Mouse (Mus musculus) spleen, adult 18-20 months (tissue): ENCODE results near the gene Syna.

ENCODE experiments used
- DNase-seq, 2 experiments: peaks; one replicate each; pipeline ENCODE4 v3.0.0; 2022; ENCODE audit warnings: mixed read lengths in 2 of 2

Gene Syna

DNA sequence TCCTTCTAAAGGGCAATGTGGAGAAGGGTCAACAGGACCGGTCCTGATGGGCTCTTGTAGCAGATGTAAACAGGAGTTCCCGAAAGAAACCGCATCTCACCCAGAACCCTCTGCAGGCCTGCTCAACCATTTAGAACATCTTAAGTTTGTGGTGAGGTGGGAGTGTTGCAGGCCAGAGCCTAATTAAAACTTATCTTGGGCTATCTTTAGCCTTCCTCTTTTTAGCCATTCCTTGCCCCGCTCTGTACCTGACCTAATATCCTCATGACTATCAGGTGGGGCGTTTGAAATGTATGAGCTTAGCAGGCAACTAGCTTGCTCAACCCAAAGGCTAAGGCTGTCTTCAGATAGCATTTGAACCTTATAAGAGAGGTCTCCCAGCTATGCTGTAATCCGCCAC, 5.7 kb upstream of the Syna start:
- no peak for DNase-seq

DNA sequence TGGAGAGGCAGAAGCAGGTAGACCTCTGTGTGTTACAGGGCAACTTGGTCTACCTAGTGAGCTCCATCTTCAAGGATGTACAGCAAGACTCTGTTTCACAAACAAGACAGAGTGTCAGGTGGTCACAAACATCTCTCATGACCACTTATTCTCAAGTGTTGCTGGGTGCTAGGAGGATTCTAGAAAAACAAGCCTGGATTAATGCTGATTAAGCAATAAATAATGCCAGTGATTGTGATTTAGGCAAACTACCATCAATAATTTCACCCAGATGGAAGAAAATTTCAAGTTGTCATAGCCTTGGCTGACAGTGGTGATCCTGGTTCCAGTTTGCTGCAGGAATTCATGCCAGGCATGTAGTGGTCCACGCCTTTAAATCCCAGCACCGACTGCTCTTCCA, 4.3 kb upstream of the Syna start:
- no peak for DNase-seq

DNA sequence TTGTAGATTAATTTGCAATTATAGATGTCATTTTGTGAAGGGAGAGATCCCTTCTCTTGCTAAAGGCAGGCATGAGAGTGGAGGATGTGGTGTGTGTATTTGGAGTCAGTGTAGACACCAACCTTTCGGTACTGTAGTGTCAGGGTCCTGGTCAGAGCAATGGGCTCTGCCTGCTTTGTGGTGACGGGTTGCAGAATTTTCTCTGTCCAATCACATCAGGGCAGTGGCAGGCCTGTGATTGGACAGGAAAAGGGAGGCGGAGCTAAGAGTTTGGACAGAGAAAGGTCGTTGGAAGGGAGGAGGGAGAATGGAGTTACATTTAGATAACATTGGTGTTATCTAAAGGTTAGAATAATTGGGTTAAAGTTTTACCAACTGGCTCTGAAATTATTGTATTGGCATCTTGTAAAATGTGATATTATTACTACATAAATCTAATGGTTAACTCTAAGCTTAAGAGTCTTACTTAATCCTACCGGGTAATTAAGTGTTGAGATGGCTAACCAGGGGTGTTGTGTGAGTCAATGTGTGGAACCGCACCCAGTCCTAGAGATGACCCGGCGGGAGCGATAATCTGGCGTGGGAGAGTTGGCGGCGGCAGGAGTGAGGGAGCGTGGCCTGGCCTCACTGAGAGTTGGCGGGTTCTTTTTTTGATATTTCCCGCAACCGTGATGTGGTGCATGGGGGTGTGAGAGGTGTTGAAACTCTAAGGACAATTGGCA, 640 bp upstream of the Syna start:
- no peak for DNase-seq

DNA sequence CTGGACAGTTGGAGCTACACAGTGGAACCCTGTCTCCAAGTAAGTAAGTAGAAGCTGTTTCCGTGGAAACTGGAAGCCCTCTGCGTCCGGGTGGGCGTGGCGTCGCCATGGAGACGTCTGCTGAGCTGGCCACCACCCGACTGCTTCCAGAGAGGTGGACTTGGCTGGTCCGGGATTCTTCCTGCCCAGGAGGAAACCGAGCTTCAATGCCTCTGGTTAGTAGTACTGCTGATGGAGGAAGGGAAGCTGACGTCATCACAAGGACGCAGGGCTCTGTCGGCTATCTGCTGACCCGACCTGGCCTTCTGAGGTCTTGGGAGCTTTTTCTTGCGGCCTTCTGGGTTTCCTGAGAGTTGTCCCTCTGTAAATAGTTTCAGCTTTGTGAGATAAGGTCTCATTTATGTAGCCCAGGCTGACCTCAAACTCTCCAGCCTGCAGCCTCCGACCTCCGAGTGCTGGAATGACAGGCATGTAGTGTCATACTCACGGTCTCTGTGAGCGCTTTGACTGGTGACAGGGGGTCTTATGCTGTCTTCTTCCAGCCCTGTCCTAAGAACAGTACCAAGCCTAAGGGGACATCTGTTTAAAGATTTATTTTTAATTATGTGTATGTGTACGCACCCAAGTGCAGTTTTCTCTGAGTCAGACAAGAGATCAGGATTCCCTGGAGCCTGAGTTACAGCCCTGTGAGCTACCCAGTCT, 4.4 kb downstream of the Syna start:
- peak; percentile 36 to 44 for DNase-seq

DNA sequence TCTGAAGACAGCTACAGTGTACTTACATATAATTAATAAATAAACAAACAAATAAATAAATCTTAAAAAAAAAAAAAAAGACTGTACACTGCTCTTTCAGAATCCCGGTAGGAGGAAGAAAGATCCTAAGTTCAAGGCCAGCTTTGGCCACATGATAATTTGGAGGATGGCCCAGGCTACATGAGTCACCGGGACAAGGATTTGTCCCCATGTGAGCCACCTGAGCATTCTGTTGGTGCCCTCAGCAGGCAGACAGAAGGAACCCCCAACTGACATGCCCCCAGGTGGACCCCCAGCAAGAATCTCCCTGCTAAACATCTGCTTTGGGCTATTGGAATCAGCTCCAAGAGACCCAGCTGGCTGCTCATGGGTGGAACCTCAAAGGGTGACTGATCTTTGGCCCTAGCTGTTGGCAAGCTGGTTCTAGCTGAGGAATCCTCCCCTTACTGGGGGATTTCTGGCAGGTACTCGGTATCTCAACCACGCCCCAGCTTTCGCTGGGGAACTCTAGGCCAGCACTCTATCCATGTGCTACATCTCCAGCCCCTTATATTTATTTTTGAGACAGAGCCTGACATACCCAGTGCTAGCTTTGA, 5.9 kb downstream of the Syna start:
- DNase-seq: no peak

DNA sequence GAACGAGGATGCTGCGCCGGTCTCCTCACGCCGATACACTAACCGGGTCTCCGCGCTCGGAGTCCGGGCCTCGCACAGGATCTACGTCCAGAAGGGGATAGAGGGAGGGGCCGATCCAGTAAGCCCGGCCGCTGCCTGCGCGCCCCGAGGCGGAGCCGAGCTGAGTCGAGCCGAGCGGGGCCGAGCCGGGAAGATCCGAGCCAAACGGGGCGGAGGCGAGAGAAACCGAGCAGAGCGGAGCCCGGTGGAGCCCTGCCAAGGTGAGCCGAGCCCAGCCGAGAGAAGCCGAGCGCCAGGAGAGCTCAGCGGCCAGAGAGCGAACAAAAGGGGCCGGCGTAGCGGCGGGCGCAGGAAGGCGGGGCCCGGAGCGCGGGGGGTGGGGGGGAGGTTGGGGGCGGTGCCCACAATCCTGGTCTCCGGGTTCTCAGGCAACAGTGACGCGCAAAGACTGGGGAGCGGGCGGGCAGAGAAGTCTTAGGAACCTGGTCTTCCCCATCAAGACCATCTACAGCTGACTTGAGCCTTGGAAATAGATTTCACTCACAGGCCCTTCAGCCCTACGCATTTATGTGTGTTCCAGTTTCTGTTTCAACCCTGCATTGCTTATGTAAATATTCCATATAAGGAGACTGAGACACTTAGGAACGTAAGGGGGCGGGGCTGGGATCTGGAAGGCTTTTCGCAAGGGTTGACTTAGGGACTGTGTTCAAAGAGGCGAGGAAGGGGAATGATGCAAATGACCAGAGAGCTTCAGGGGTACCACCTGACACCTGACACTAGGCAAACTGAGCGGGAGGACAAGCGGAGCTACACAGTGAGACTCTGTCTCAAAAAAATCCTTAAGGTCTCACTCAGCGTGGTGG, 7.6 kb downstream of the Syna start, which contains the start of gene Clip2:
Gene Clip2, minus strand, starts transcription at position 325 of the 863 bp plus-strand sequence.
- DNase-seq: peak; percentile 81 to 85

DNA sequence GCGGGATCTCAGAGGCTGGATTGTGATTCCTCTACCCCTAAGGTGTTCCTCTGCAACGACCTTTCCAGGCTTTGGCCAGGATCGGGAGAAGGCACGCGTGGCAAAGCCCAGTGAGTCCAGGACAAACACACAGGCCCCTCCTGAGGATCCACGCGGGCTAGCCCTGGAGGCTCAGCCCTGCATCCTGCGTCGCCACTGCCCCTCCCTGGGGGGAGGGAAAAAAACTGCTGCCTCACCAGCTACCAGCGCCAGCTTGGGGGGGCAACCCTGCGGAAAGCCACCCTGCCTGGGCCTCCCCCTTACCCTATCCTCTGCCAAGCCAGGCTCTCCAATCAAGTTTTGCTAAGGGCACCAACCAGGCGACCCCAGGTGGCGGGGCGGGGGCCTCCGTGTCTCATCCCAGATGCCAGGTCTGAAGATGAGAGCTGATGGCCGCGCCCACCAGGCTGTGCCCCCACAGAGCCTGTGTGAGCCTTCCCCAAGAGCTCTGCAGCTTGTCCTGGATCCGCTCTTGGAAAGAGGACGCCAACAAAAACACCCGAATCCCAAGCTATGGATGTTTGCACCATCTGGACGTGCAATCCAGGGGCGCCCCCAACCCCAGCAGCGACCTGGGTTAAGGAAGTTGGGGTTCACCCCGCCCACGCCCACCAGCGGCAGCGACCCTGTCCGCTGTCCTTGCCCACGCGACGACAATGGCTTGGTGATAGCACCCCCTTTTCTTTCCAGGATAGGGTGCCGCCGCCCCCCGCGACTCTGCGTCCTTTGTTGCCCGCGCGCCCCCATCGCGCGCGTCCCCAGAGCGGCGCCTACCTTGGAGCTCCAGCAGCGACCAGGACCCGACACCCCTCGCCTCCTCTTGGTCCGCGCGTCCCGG, 8.5 kb downstream of the Syna start:
- DNase-seq: peak; percentile 12 to 34

DNA sequence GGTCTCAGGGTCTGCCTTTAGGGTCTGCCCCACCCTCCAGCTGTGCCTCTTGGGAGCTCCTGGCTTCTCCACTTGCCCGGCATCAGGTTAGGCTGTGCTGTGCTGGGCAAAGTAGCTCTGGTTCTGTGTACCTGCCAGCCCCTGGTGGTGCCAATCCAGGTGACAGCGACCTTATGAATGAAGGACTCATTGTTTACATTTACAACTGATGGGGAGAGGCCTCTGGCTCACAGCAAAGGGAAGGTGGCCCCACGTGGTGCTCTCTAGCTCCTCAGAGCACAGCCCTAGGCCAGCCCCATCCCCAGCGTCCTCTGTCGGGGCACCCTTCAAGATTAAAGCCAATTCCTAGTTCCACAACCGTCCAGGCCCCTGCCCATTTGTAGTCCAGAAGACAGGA, 9.1 kb downstream of the Syna start:
- DNase-seq: no peak

DNA sequence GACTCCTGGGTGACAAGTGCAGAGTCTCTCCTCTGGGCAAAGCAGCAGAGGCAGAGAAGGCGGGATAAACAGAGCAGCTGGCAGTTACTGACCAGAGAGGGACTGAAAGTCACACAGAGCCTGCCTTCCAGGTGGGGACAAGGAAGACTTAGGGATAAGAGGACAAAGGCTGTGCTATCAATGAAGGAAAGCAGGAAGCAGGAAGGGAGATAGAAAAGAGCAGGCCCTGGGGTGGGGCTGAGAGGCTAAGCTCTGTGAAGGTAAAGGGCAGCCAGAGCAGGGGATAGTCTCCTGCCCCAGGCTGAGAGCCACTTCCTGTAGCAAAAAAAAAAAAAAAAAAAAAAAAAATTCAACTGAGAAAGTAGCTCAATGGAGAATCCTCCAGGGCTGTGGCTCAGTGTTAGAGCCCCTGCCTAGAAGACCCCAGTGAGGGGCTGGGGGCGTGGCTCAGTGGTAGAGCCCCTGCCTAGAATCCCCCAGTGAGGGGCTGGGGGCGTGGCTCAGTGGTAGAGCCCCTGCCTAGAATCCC, 10.3 kb downstream of the Syna start:
- no peak for DNase-seq

DNA sequence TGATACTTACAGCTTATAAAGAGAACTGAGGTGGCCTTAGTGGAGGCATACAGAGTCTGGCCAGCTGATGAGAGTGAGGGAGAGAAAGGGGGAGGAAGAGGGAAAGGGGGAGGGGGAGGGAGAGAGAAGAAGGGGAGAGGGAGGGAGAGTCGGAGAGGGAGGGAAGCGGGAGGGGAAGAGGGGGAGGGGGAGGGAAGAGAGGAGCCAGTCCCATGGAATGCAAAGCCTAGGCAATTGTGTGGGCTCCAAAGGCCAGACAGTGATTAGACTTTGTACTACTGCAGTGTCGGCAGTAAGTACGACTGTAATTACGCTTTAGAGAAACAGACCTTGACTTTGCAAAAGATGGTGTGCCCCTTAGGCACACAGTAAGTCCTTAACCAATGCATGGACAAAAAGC, 11.7 kb downstream of the Syna start:
- no peak for DNase-seq

DNA sequence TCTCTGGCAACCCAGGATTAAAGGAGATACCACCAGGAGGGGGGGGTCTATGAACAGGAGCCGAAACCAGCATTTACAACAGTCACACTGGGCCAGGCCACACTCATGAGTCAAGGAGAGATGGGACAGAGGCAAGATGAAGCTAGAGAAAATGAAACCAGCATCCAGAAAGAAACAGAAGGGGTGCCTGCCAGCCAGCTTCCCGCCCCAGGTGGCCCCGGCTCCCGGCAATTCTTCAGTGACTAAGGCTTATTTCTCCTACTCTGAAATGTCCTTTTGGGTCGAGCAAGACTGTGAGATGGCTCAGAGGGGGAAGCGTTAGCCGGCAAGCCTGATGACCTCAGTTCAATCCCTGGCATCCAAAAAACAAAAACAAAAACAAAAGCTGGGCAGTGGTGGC, 13.2 kb downstream of the Syna start:
- DNase-seq: no peak

DNA sequence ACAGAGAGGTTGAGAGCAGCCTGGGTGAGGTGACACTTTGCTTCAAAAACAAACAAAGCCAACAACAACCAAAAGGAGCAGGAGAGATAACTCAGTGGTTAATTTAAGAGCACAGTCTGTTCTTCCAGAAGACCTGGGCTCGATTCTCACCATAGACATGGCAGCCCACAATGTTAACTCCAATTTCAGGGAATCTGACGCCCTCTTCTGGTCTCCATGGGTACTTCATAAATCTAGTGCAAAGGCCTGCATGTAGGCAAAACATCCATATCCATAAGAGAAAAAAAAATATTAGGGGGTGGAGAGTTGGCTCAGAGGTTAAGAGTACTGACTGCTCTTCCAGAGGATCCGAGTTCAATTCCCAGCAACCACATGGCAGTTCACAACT, 14.7 kb downstream of the Syna start:
- no peak for DNase-seq

DNA sequence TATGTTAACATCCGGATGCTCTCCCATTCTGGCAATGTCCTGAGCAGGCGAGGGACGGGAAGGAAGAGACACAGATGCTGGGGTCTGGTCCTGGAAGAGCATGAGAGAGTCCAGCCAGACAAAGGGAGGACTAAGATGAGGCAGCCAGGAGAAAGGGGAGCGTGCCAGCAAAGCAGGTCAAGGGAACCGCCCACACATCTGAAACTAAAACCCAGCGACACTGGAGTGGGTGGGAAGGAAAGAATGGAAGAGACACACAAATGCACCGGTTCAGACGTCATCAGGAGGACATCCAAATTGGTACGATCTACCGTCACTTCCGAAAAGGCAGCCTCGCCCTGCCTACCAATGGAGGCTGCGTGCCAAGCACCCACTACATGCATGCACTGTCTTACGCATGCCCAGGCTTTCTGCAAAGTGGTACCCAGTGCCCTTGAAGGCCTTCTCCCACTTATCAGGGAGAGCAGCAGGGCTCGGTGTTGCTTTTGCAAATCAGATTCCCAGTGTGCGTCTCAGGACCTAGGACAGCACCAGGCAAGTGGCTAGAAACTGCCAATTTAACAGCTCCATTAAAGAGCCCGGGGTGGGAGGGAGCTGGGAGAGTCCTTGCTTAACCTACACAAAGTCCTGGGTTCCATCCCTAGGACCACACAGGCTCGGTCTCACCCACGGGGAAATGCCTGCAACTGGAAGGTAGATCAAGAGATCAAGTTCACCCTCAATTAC, 15.3 kb downstream of the Syna start:
- no peak for DNase-seq

DNA sequence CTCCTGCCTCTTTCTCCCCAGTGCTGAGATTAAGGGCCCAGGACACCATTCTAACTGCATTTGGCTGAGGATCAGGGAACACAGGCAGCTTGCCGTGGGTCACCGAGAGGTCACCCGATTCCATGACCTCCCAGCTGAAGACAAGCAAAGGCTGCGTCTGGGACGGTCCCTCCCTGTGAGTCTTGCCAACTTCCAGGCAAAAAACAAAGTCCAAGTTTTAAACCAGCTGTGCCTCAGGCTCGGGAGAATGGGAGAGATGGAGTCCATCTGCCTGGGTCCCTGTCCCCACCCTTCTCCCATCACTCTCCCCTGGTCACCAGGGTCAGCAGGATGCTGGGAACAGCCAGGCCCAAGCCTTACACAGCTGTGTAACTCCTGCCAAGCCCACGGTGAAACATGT, 18.3 kb downstream of the Syna start:
- DNase-seq: no peak

DNA sequence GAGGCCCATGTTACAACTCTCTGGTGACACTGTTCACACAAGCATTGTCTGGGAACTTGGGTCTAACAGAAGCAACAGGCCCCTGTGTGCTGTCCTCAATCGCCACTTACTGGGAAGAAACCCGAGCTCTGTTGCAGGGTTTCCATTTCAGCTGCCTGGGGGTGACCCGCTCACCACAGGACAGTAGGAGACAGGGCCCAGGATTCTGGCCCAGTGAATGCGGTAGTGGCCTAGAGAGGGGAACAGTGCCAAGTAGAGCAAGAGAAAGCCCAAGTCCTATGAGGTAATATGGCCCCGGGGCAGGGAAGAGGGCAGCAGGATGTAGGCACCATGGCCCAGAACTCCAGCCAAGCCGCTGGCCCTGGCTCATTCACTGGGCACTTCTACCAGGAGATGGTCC, 19.1 kb downstream of the Syna start:
- DNase-seq: no peak

DNA sequence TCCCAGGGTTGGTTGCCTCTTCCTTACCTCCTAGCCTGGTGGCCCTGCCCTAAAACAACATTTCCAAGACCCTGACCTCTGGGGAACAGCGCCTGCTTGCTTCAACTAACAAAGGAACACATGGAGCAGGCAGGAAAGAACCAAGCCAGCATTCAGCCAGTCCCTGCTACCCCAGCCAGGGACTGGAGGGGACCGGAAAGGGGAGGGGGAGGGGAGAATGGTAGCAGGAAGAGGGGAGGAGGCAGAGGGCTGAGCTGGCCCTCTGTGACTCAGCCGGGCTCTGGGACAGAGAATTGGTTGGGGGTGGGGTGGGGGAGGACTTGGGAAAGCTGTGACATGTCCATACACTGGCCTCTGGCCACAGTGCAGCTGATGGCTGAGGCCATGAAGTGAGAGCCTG, 20.1 kb downstream of the Syna start:
- DNase-seq: peak in 1 of 2 experiments; percentile 23

DNA sequence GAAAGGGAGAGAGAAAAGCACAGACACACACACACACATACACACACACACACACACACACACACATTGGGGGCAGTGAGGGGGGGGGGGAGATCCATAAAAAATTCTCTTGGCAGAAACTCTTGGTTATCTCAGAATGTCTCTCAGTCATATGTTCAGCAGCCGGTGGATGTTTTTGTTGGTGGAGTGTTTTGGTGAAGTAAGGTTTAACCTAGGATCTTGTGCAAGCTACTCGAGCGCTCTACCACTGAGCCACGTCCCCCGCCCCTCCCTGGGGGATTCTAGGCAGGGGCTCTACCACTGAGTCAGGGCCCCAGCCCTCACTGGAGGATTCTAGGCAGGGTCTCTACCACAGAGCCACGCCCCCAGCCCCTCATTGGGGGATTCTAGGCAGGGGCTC, 23.9 kb downstream of the Syna start:
- no peak for DNase-seq

DNA sequence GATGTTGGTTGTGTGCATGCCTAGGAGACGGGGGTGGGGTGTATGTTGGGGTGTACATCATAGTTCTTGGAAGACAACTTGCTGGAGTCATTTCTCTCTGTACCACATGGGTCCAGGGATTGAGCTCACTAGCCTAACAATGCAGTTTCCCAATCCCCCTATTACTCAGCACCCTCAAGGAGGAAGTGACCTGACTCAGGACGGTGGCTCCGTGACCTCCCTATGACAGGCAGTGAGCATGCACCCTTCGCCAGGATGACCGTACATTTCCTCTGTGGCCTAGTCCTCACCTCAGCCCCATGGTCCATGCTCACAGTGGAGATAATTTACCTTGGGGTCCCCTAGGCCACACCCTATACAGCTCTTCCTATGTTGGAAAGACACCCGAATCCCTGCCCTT, 27.6 kb downstream of the Syna start:
- no peak for DNase-seq

DNA sequence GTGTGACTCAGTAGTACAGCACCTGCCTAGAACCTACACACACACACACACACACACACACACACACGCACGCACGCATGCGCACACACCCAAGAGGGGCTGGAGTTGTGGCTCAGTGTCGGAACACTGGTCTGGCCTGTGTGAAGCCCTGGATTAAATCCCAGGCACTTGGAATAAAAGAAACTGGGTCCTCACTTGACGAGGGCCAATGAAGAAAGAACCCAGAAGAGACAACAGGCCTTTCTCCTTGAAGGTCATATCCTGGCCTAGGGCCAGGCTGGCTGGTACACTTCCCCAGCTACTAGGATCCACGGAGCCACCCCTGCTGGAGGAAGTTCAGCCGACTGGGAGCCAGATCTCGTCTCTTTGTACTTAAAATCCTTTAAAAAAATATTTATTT, 28.4 kb downstream of the Syna start:
- no peak for DNase-seq

DNA sequence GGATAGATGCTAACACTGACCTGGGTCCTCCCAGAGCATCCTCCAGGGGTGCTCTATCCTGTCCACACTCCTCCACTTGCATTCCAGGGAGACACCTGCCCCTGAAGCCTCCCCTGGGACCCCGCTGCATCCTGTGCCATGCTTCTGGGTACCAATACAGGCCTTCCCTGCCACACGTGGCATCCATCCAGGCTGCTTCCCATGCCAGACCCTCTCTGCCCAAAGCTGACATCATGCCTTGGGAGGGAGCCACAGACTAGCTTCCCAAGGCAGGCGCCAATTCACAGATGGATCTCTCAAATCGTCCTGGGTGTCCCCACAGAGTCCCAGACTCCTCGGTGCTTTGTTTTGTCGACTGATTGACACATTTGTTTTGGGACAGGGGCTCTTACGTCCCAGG, 29.1 kb downstream of the Syna start:
- no peak for DNase-seq

DNA sequence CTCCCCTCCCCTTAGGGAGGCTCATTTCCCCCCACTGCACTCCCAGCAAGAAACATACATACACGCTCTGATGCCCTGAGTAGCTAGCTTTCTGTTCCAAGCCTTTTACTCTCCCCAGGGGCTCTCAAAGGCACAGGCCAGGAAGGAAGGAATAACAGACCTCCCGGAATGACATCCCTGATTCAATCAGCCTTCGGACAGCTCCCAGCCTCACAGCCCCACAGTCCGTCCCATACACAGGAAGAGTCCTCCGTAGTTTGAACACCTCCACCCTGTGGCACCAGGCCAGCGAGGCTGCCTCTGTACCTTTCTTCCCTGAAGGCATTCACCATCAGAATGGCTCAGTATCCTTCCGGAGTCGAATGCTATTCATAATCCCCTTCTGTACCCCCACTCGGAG, 31.5 kb downstream of the Syna start:
- no peak for DNase-seq
